Mouse (Mus musculus) erythroblast, embryonic 14.5 days (primary cell): ENCODE data around the gene Rac1. TPM values are rescaled to one million over a fixed set of nuclear protein-coding genes. Genes with fewer than 3 reads are reported as not detected.
A peak's percentile ranks its signal among the peaks of the same experiment; 100 is the strongest.

Source experiments
- H3K27me3 ChIP-seq: 2 replicates; pipeline ENCODE4 v1.6.1; 2012; ENCODE audit warnings: inconsistent platforms; ENCODE audit not compliant: control insufficient read depth
- H3K36me3 ChIP-seq: 2 replicates; pipeline ENCODE4 v1.6.1; 2012; ENCODE audit warnings: mild to moderate bottlenecking, inconsistent platforms; ENCODE audit not compliant: control insufficient read depth
- H3K4me1 ChIP-seq: 2 replicates; pipeline ENCODE4 v1.6.1; 2012; ENCODE audit warnings: inconsistent platforms; ENCODE audit not compliant: control insufficient read depth
- H3K4me3 ChIP-seq: replicated peaks from 2 replicates; pipeline ENCODE3; 2012; ENCODE audit warnings: moderate library complexity, mild to moderate bottlenecking, inconsistent platforms
- H3K9me3 ChIP-seq: 2 replicates; pipeline ENCODE4 v1.6.1; 2012; ENCODE audit warnings: low read length, inconsistent platforms, mixed read lengths; ENCODE audit not compliant: control insufficient read depth
- GATA1 ChIP-seq: IDR thresholded peaks from 2 replicates; pipeline ENCODE4 v1.6.1; 2012; ENCODE audit warnings: low read length, inconsistent platforms, mixed read lengths
- TAL1 ChIP-seq: IDR thresholded peaks from 3 replicates; pipeline ENCODE4 v1.6.1; 2012; ENCODE audit warnings: low read length, inconsistent platforms, mixed read lengths
- polyA plus RNA-seq: library from polyadenylated mRNA; stranded (reverse); fragments of >175 nt; gene quantifications from 2 replicates; pipeline ENCODE4 v1.2.3, GENCODE M21; 2012

The Rac1 gene
- polyA plus RNA-seq, 1 experiment: 8.1 TPM

DNA sequence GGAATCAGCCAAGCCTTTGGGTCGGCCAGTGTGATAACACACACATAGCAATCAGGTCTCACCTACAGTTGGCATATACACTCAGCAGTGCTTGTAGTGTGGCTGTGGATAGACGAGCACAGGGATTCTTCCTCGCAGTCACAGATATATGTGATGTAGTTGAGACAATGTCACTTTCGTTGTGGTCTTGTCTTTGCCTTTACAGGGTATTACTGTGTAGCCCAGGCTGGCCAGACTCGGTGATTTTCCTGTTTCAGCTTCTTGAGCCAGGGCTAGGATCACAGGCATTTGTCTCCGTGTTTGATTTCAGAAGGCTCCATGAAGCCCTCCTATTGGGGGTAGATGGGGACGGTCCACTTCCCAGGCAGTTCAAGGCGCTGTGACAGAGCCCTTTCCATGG lies 58.2 kb downstream of the Rac1 start:
- TF ChIP-seq TAL1 (no peak), GATA1 (no peak)
- peaks cover 32% of the 10 kb centered on the region for H3K4me1 ChIP-seq
- H3K36me3 ChIP-seq: peaks cover 84% of the 10 kb centered on the region
- H3K9me3 ChIP-seq: no peaks in the 10 kb centered on the region
- no peak overlapping the region for H3K4me3 ChIP-seq
- no peaks in the 10 kb centered on the region for H3K27me3 ChIP-seq

DNA sequence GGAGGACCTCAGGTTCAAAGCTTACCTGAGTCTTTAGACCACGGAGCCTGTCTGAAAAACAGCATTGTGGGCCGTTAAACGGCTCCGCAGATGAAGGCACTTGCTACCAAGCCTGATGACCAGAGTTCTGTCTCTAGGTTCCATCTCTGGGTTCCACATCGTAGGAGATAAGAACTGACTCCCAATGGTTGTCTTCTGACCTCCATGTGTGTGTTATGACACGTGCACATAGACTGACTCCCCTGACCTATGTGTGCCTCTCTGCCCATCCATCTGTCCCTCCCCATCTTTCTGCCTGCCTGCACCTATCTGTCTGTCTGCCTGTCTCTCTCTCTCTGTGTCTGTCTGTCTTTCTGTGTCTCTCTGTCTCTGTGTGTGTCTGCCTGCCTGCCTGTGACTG lies 59.9 kb downstream of the Rac1 start:
- no peaks in the 10 kb centered on the region for H3K9me3 ChIP-seq
- no peak overlapping the region for H3K4me3 ChIP-seq
- peaks cover 67% of the 10 kb centered on the region for H3K36me3 ChIP-seq
- H3K27me3 ChIP-seq: no peaks in the 10 kb centered on the region
- H3K4me1 ChIP-seq: peaks cover 47% of the 10 kb centered on the region
- no peak for TF ChIP-seq GATA1
- TF ChIP-seq TAL1: no peak

DNA sequence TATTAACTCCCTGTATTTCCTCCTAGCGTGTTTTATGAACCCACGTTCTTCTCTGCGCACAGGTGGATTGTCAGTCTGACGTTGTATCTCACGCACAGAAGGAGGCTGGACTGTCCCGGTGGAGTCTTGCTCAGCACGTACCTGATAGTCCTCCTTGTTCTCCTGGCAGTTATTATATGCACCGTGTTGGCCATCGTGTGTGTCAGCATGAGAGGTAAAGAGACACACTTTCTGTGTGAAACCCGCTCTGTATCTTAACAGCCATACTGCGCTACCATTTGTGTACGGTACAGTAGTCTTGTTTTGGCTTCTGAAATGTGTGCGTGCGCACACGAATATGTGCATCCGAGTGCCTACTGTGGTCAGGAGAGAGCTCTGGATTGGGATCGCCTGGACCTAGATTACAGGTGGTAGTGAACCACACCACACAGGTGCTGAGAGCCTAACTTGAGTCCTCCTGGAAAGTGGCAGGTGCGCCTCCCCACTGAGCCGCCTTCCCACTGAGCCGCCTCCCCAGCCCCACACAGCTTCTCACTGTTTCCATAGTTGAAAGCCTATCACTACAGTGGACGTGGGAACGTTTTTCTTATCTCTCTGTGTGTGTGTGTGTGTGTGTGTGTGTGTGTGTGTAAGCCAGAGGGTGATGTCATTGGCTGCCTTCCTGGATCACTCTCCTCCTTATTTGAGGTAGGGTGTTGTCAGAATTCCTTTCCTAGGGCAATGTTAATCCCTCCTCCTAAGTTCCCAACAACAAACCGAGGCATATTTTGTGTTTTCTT lies 60.8 kb downstream of the Rac1 start:
- TF ChIP-seq GATA1 (no peak), TAL1 (no peak)
- H3K36me3 ChIP-seq: peaks cover 59% of the 10 kb centered on the region

DNA sequence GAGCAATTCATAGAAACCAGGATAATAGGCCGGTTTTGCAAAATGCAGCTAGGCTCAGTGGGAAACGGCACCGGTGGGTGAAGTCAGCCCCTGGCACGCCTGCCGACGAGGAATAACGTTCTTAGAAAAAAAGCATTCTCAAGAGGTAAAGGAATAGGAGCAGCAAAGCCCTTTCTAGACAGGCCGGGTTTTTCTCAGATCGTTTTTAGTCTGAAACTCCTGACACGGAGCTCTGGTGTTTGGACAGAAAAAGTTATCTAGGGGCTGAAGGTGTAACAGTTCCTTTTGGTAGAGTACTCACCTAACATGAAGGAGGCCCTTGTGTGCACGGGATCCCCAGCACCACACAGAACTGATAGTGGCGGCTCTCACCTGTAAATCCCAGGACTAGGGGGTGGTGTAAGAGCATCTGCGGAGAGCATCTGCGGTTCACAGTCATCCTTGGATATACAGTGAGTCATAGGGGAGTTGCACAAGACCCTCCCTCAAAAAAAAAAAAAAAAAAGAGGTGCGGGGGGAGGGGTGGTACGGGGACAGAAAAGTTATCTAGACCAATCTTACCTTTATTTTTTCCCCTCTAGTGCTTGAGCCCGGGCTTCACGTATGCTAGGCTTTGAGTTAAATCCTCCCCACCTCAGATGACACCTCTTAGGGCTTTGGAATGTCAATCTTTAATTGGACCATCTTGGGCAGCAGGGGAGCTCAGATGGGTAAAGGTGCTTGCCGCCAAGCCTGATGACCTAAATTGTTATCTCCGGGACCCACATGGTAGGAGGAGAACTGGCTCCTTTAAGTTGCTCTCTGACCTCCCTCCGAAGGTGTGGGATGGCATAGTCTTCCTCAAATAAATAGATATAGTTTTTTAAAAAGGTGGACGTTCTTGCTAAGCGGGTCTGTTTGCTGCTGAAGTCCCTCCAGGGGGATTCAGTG lies 62.4 kb downstream of the Rac1 start:
- TF ChIP-seq TAL1 (peak; percentile 64), GATA1 (peak; percentile 26; the same call in 1 of the 2 replicates)
- Histone ChIP-seq H3K36me3 (peaks cover 42% of the 10 kb centered on the region), H3K4me1 (peaks cover 47% of the 10 kb centered on the region), H3K27me3 (peaks cover 7% of the 10 kb centered on the region), H3K9me3 (no peaks in the 10 kb centered on the region), H3K4me3 (peak overlapping the region; percentile 77)

More for the DNA sequence above, 60.8 kb downstream of the Rac1 start:
- H3K9me3 ChIP-seq: no peaks in the 10 kb centered on the region
- H3K4me3 ChIP-seq: no peak overlapping the region
- H3K4me1 ChIP-seq: peaks cover 47% of the 10 kb centered on the region
- H3K27me3 ChIP-seq: no peaks in the 10 kb centered on the region

DNA sequence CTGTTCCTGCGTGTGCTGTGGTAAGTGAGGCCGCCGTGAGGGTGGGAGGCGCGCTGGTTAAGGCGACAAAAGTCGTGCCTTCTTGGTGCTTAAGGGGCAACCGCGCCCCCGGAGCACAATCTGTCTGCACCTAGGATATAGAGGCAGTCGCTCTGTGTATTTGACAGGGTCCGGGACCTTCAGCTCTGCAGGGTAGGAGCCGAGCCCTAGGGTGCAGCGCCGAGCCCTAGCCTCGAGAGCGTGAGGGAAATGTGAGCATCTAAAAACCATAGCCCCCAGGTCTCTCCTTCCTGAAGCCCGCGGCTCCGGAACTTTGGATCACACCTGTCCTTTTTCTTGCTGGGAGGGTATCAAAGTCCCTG lies 63.1 kb downstream of the Rac1 start:
- H3K4me3 ChIP-seq: peak overlapping the region; percentile 77
- H3K36me3 ChIP-seq: peaks cover 35% of the 10 kb centered on the region
- H3K27me3 ChIP-seq: peaks cover 7% of the 10 kb centered on the region
- TF ChIP-seq GATA1: no peak
- H3K9me3 ChIP-seq: no peaks in the 10 kb centered on the region
- peaks cover 47% of the 10 kb centered on the region for H3K4me1 ChIP-seq

DNA sequence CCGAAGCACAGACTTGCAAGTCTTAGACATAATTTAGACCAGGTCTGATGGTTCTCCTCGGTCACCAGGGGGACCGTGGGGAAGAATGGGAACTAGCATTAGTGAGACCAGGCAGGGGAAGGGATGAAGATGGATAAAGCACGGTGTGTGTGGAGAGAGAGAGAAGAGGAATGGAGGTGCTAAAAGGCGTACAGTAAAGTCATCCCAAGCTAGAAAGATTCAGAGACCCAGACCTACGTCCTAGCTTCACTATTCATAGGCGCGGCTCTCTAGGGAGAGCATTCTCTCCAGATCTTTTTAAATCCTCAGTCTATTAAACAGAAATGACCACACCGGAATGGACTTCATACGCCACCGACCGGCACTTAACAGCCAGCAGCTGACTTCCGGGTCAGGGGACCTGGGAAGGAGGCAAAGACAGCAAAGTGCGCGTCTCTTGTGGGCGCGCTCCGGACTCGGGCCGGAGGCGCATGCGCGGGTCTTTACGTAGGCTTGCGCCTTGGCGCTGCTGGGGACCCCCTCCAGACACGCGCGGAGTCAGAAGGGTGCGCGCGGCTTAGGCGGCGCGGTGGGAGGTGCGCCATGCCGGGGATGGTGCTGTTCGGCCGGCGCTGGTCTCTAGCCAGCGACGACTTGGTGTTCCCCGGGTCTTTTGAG lies 63.6 kb downstream of the Rac1 start, which contains the start of gene Daglb:
TSS of gene Daglb (plus strand) at position 485 of the 657 bp plus-strand sequence.
- Histone ChIP-seq H3K9me3 (no peaks in the 10 kb centered on the region), H3K4me3 (peak within 1 kb of the TSS; percentile 77), H3K27me3 (peaks cover 7% of the 10 kb centered on the region), H3K4me1 (peaks cover 47% of the 10 kb centered on the region), H3K36me3 (peaks cover 30% of the 10 kb centered on the region)
- TF ChIP-seq GATA1 (no peak), TAL1 (no peak)

DNA sequence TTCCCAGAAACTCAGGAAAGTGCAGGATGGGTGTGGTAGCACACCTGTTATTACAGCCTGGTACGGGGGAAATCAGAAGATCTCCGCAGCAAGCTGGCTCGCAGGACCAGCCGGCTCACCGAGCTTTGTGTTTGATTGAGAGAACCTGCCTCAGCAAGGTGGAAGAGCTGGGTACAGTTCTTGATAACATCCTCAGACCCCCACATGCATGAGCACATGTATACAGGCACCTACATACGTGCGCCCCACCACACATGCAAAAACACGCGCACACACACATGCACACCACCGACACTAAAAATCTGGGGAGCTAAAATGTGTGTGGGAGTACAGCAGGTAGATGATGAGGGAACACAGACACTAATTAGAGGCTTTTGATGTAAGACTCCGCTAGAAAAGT lies 64.2 kb downstream of the Rac1 start:
- Histone ChIP-seq H3K36me3 (peaks cover 24% of the 10 kb centered on the region), H3K4me3 (peak overlapping the region; percentile 77), H3K9me3 (no peaks in the 10 kb centered on the region), H3K27me3 (peaks cover 7% of the 10 kb centered on the region), H3K4me1 (peaks cover 47% of the 10 kb centered on the region)
- TF ChIP-seq GATA1: no peak
- TF ChIP-seq TAL1: no peak

Other genes with a start within 250 kb of the Rac1 start
- 0.01 TPM in 1 of 2 replicates, not detected in the other for gene Zfp853, start 234.4 kb downstream of the Rac1 start, polyA plus RNA-seq
- gene E130309D02Rik, start 212.7 kb downstream of the Rac1 start, polyA plus RNA-seq: 9.0 and 10.0 TPM in 2 replicates
- 4.9 and 6.6 TPM in 2 replicates for gene Zdhhc4, start 198.8 kb downstream of the Rac1 start, polyA plus RNA-seq
- gene Grid2ip, start 170.7 kb downstream of the Rac1 start, polyA plus RNA-seq: not detected in 2 replicates
- gene Kdelr2, start 124.2 kb downstream of the Rac1 start, polyA plus RNA-seq: 4.8 and 5.2 TPM in 2 replicates
- gene Daglb, start 63.5 kb downstream of the Rac1 start, polyA plus RNA-seq: 0.52 and 0.87 TPM in 2 replicates
- gene Cyth3, start 94.4 kb upstream of the Rac1 start, polyA plus RNA-seq: 2.5 and 3.2 TPM in 2 replicates
- 0.63 and 0.69 TPM in 2 replicates for gene Usp42, start 204.2 kb upstream of the Rac1 start, polyA plus RNA-seq